Mouse (Mus musculus) liver, embryonic 16.5 days (tissue): Measurements from ENCODE around the gene Zmpste24. TPM values are rescaled to one million over a fixed set of nuclear protein-coding genes. Genes with fewer than 3 reads are reported as not detected.
"Not testable (repeated sequence)": the region's sequence is repeated elsewhere in the genome, so short reads cannot be mapped to it uniquely, and the experiment has no call there.

Source experiments
- ATAC-seq: fragments of 200-750 bp; cut with Nextera tagmentation; 2 replicates; pipeline ENCODE4 v1.8.0; 2017; ENCODE audit warnings: low read depth, mild to moderate bottlenecking, moderate number of reproducible peaks, moderate library complexity
- H3K27ac ChIP-seq: fragments of 300-500 bp; sonication (generic); 2 replicates; pipeline ENCODE4 v1.5.1; 2014; ENCODE audit warnings: mild to moderate bottlenecking, low read length
- H3K27me3 ChIP-seq: fragments of 300-500 bp; sonication (generic); 2 replicates; pipeline ENCODE4 v1.6.1; 2014; ENCODE audit warnings: low read depth, low read length, mixed read lengths; ENCODE audit not compliant: control insufficient read depth, insufficient read depth
- H3K36me3 ChIP-seq: fragments of 300-500 bp; sonication (generic); 2 replicates; pipeline ENCODE4 v1.6.1; 2014; ENCODE audit warnings: mild to moderate bottlenecking; ENCODE audit not compliant: control insufficient read depth, insufficient read depth
- H3K4me1 ChIP-seq: fragments of 300-500 bp; sonication (generic); 2 replicates; pipeline ENCODE4 v1.6.1; 2014; ENCODE audit warnings: low read depth, low read length, mixed read lengths; ENCODE audit not compliant: control insufficient read depth
- H3K4me2 ChIP-seq: fragments of 300-500 bp; sonication (generic); 2 replicates; pipeline ENCODE4 v1.6.1; 2014; ENCODE audit warnings: low read depth, low read length, mixed read lengths
- H3K4me3 ChIP-seq: fragments of 300-500 bp; sonication (generic); 2 replicates; pipeline ENCODE4 v1.5.1; 2014; ENCODE audit warnings: low read depth, mild to moderate bottlenecking, low read length
- H3K9ac ChIP-seq: fragments of 300-500 bp; sonication (generic); 2 replicates; pipeline ENCODE4 v1.6.1; 2014; ENCODE audit warnings: low read depth, low read length
- H3K9me3 ChIP-seq: fragments of 300-500 bp; sonication (generic); replicated peaks from 2 replicates; pipeline ENCODE4 v1.6.1; 2016; ENCODE audit warnings: low read length; ENCODE audit not compliant: control insufficient read depth
- WGBS: fragments of 180-500 bp; shearing (Covaris S2); extraction: QIAGEN DNeasy Blood & Tissue Kit; methylation state at CpG from one replicate; pipeline ENCODE4 v1.1.7; 2014; ENCODE audit not compliant: insufficient replicate concordance; 5-methylcytosine and 5-hydroxymethylcytosine counted together
- polyA plus RNA-seq: library from polyadenylated mRNA; unstranded; fragments of >200 nt; fragmentation: Nextera tagmentation; extraction: Ambion mirVana; gene quantifications from 2 replicates; pipeline ENCODE4 v1.2.1, GENCODE M21; 2015

The Zmpste24 gene
- polyA plus RNA-seq, 1 experiment from 2014 or later = 20.5 TPM

DNA sequence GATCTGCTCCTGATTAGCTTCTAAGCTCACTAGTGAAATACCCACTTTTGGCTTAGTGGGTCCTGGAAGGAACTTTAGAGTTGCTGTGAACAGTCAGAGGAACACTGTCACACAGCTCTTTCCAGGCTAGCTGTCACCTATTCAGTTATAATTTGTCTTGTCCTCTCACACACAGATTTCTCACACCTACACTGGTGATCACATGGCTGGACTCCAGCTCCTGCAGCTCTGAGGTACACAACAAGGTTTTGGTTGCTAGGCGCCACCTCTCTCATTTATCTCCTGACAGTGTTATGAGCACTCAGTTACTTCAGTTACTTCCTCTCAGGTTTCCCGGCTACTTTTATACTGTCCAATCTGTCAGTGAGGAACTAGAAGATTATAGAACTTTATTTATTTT is 32.7 kb downstream of the Zmpste24 start:
- Histone ChIP-seq H3K36me3 (peaks cover 3% of the 10 kb centered on the region), H3K4me1 (no peaks in the 10 kb centered on the region), H3K9ac (no peak overlapping the region), H3K27ac (no peak overlapping the region), H3K27me3 (no peaks in the 10 kb centered on the region), H3K9me3 (no peaks in the 10 kb centered on the region), H3K4me2 (no peak overlapping the region), H3K4me3 (no peak overlapping the region)
- no peak for ATAC-seq
- WGBS = 75% methylated on average over 2 of the region's 2 CpGs

DNA sequence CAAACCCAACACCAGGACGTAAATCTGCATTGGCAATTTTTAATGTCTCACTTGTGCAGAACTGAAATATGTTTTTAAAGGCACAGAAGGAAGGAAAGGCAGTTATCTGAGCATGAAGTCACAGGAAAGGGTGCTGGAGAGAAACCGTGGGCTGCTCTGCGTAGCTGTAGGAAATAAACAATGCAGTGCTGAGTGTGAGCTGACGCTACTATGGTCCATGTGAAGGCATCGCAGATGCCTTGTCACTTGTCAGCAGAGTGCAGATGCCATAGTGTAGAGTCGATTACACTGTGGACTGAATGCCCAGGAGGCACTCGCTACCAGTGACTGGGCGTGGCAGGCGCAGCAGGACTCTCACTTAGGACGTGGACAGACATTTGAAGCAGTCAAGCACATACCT is 38.8 kb downstream of the Zmpste24 start:
- not testable (repeated sequence) for ATAC-seq, H3K4me1 ChIP-seq, H3K4me3 ChIP-seq, H3K27me3 ChIP-seq, H3K9ac ChIP-seq, H3K27ac ChIP-seq, H3K36me3 ChIP-seq, H3K9me3 ChIP-seq, H3K4me2 ChIP-seq
- 77% methylated on average over 10 of the region's 10 CpGs for WGBS

DNA sequence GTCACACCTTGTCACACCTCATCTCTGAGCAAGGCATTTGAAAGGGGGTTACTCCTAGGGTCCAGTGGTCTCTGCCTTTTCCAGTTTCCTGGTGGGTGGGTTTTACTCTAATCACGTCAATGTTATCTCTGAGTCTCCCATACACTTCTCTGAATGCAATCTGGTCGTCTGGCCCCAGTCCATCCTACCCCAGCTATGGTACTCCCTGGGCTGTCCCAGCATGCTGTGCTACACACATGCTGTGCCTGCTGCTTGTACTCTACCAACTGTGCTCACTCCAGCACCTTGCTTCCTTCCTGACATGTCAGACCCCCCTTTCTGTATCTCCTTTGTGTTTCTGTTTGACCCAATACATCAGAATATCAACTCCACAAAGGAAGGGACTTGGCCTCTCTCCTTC is 41.0 kb downstream of the Zmpste24 start:
- H3K27ac ChIP-seq = no peak overlapping the region
- no peak overlapping the region for H3K4me2 ChIP-seq
- ATAC-seq = no peak
- H3K4me3 ChIP-seq = no peak overlapping the region
- 23% methylated on average over 2 of the region's 2 CpGs for WGBS
- no peak overlapping the region for H3K9ac ChIP-seq
- no peaks in the 10 kb centered on the region for H3K9me3 ChIP-seq
- peaks cover 16% of the 10 kb centered on the region for H3K27me3 ChIP-seq
- H3K36me3 ChIP-seq = peaks cover 4% of the 10 kb centered on the region; the same call in 1 of the 2 replicates
- no peaks in the 10 kb centered on the region for H3K4me1 ChIP-seq

DNA sequence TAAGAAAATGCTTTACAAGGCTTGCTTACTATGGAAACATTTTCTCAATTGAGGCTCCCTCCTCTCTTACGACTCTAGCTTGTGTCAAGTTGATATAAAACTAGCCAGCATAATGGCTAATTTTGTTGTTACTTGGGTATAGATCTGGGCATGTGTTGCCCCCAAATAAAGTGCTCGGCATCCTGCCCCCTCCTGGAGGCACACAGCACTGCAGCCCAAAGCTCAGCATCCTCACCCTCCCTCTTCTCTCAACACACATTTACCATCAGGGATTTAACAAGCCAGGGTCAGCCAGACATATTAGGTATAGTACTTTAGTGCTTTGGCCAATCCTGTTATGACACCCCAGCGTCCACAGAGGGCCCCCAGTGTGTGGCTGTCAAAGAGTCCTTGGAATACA is 41.7 kb downstream of the Zmpste24 start:
- Histone ChIP-seq H3K4me3 (no peak overlapping the region), H3K36me3 (peaks cover 4% of the 10 kb centered on the region; the same call in 1 of the 2 replicates), H3K9ac (no peak overlapping the region), H3K4me2 (no peak overlapping the region), H3K27me3 (peaks cover 17% of the 10 kb centered on the region), H3K9me3 (no peaks in the 10 kb centered on the region), H3K4me1 (no peaks in the 10 kb centered on the region), H3K27ac (no peak overlapping the region)
- no peak for ATAC-seq
- 30% methylated on average over 3 of the region's 3 CpGs for WGBS

DNA sequence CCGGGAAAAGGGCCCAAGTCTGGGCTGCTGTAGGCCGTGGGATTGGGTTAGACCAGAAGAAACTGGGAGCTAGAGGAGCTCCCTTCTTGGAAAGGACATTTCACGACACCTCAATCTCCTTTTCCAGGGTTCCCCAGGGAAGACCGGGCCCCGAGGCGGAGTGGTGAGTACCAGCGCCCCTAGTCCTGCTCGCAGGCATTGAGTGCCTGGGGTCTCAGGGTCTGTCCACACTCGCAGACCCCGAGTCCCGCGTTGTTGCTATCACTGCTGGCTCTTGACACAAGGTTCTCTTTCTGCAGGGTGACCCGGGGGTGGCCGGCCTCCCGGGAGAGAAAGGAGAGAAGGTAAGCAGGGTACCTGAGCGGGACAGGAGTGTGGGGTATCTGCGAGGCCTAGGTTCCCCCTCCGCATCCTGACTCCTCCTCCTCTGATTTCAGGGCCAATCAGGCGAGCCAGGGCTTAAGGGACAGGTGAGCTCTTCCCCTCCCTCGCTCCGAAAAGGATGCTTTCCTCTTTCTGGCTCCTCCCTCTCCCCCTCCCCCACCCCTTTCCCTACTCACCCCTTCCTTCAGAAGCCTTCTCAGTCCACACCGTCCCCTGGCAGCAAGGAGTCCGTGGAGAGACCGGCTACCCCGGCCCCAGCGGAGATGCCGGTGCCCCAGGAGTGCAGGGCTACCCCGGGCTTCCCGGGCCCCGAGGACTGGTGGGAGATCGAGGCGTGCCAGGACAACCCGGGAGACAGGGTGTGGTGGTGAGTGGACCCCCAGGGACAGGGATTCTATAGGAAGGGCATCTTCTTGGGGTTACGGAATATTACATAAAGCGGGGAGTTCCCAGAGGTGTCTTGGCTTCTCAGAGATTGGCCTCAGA is 45.4 kb downstream of the Zmpste24 start:
- Histone ChIP-seq H3K27me3 (peaks cover 17% of the 10 kb centered on the region), H3K4me1 (no peaks in the 10 kb centered on the region), H3K36me3 (no peaks in the 10 kb centered on the region), H3K4me2 (no peak overlapping the region), H3K27ac (no peak overlapping the region), H3K9ac (no peak overlapping the region), H3K4me3 (no peak overlapping the region), H3K9me3 (no peaks in the 10 kb centered on the region)
- WGBS = 15% methylated on average over 35 of the region's 35 CpGs
- ATAC-seq = no peak

DNA sequence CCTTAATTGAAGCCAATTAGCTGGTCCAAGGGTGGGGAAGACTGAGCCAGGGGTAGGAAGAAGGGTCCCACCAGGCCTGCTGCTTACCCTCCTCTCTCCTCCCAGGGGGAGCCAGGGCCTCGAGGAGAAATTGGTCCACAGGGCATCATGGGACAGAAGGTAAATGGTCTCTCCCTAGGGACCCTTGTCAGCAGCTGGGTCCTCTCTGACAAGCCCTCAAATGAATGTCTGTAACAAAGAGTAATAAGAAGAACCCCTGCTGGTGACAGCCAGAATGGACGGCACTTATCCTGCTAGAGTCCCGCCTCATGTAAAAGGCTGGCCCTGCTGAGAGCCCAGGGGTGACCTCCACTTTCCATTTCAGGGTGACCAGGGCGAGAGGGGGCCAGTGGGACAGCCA is 46.2 kb downstream of the Zmpste24 start:
- no peak for ATAC-seq
- Histone ChIP-seq H3K36me3 (no peaks in the 10 kb centered on the region), H3K9ac (no peak overlapping the region), H3K27me3 (peaks cover 17% of the 10 kb centered on the region), H3K4me2 (no peak overlapping the region), H3K9me3 (no peaks in the 10 kb centered on the region), H3K4me3 (no peak overlapping the region), H3K4me1 (no peaks in the 10 kb centered on the region), H3K27ac (no peak overlapping the region)
- 32% methylated on average over 4 of the region's 4 CpGs for WGBS

DNA sequence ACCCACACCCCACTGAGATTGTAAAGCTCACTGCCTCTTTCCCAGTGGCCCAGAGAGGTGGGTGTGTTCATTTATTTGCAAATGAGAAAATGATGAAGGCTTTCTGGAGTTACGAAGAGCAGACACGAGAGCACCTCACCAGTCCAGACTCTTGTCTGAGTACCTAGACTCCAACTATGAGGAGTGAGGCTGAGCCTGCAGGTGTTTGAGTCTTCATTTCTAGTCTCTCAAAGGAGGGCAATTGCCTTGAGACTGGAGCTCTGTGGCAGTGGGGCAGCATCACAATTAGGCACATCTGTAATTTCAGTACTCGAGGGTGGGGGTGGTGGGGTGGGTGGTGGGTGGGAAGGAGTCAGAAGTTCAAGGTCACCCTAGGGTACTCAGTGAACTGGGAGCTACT is 55.1 kb downstream of the Zmpste24 start:
- Histone ChIP-seq H3K4me2 (no peak overlapping the region), H3K9ac (no peak overlapping the region)

DNA sequence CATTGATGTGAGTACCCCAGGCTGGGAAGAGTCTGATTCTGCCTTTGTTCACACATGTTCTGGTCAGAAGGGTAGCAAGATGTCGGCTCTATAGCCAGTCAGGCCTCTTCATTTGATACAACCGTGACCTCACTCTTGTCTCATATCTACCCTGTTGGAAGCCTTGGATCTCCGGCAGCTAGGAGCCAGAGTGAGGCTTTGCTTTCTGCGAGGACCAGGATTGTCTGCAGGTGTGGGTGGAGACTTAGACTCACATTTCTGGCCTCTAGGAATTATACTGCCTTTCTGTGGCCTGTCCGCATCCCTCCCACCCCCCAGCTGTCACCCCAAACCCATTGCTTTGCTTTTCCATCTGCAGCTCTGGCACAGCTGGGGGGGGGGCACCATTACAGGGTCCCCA is 55.6 kb downstream of the Zmpste24 start:
- no peaks in the 10 kb centered on the region for H3K4me1 ChIP-seq
- no peak for ATAC-seq
- WGBS = 70% methylated on average over 5 of the region's 5 CpGs
- H3K36me3 ChIP-seq = no peaks in the 10 kb centered on the region
- no peak overlapping the region for H3K9ac ChIP-seq
- H3K9me3 ChIP-seq = no peaks in the 10 kb centered on the region
- no peak overlapping the region for H3K4me3 ChIP-seq
- peaks cover 30% of the 10 kb centered on the region for H3K27me3 ChIP-seq
- no peak overlapping the region for H3K4me2 ChIP-seq
- no peak overlapping the region for H3K27ac ChIP-seq

More for the DNA sequence above, 55.1 kb downstream of the Zmpste24 start:
- 70% methylated on average over 3 of the region's 3 CpGs for WGBS
- peaks cover 30% of the 10 kb centered on the region for H3K27me3 ChIP-seq
- H3K9me3 ChIP-seq = no peaks in the 10 kb centered on the region
- no peak overlapping the region for H3K4me3 ChIP-seq
- no peaks in the 10 kb centered on the region for H3K4me1 ChIP-seq
- no peak for ATAC-seq
- H3K27ac ChIP-seq = no peak overlapping the region
- no peaks in the 10 kb centered on the region for H3K36me3 ChIP-seq

DNA sequence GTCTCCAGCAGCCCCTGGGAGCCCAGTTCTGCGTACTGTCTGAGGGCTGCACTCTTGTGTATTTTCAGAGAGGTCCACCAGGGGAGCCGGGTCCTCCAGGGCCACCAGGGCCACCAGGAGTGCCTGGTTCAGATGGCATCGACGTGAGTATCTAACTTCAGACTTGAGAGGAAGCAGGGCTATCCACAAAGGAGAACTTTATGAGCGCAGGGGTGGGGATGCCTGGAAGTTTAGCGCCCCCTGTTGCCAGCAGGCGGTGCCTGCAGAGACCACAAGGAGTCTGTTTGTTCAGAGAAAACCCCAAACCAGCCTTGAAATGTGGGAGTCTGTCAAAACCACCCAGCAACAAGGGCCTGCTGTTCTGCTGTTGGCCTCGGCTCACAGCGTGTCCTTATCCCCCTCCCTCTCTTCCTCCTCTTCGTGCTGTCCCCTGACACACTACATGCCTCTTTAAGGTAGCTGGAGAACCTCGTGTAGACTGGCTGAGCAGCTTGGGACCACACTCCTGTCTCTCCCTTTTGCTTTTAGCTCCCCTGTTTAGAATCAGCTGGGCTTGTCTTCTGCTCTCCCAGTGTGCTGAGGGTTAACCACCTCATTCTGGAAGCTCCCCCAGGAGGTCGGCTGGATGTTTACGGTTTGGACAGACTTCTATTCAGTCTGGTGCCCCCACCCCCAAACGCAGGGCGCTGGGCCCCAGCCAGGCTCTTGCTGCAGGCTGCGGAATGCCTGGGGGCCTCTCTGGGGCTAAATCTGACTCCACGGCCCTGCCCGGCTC is 57.0 kb downstream of the Zmpste24 start:
- H3K4me2 ChIP-seq = no peak overlapping the region
- peaks cover 30% of the 10 kb centered on the region for H3K27me3 ChIP-seq
- H3K9me3 ChIP-seq = no peaks in the 10 kb centered on the region
- peak; percentile 37 for ATAC-seq
- no peak overlapping the region for H3K9ac ChIP-seq
- no peak overlapping the region for H3K4me3 ChIP-seq
- H3K27ac ChIP-seq = no peak overlapping the region
- WGBS = 21% methylated on average over 18 of the region's 18 CpGs
- no peaks in the 10 kb centered on the region for H3K4me1 ChIP-seq
- H3K36me3 ChIP-seq = no peaks in the 10 kb centered on the region
